Mouse (Mus musculus) liver, postnatal 0 days (tissue): Measurements from ENCODE around the gene Aif1l. TPM values are rescaled to one million over a fixed set of nuclear protein-coding genes. Genes with fewer than 3 reads are reported as not detected.

Experiments
- ATAC-seq: fragments of 200-750 bp; cut with Nextera tagmentation; 2 replicates; pipeline ENCODE4 v1.8.0; 2017; ENCODE audit warnings: mild to moderate bottlenecking, moderate library complexity
- DNase-seq: peaks from one replicate; pipeline ENCODE4 v3.0.0-alpha.2; 2016
- H3K27ac ChIP-seq: fragments of 300-500 bp; sonication (generic); 2 replicates; pipeline ENCODE4 v1.5.1; 2014; ENCODE audit warnings: antibody characterized with exemption, moderate library complexity, mild to moderate bottlenecking, low read depth
- H3K27me3 ChIP-seq: fragments of 300-500 bp; sonication (generic); 2 replicates; pipeline ENCODE4 v1.6.1; 2014; ENCODE audit warnings: low read length, control low read depth, mixed read lengths; ENCODE audit not compliant: insufficient read depth
- H3K36me3 ChIP-seq: fragments of 300-500 bp; sonication (generic); replicated peaks from 2 replicates; pipeline ENCODE4 v1.6.1; 2014; ENCODE audit warnings: mild to moderate bottlenecking, control low read depth, low read length, moderate library complexity, mixed read lengths; ENCODE audit not compliant: insufficient read depth
- H3K4me1 ChIP-seq: fragments of 300-500 bp; sonication (generic); 2 replicates; pipeline ENCODE4 v1.6.1; 2014; ENCODE audit warnings: antibody characterized with exemption, mild to moderate bottlenecking, control low read depth; ENCODE audit not compliant: insufficient read depth
- H3K4me2 ChIP-seq: fragments of 300-500 bp; sonication (generic); 2 replicates; pipeline ENCODE4 v1.6.1; 2014; ENCODE audit warnings: low read depth, mild to moderate bottlenecking, low read length, moderate library complexity, mixed read lengths
- H3K4me3 ChIP-seq: fragments of 300-500 bp; sonication (generic); 2 replicates; pipeline ENCODE4 v1.5.1; 2014; ENCODE audit warnings: low read depth, low read length
- H3K9ac ChIP-seq: fragments of 300-500 bp; sonication (generic); replicated peaks from 2 replicates; pipeline ENCODE4 v1.6.1; 2014; ENCODE audit warnings: mild to moderate bottlenecking, moderate library complexity
- H3K9me3 ChIP-seq: fragments of 300-500 bp; sonication (generic); 2 replicates; pipeline ENCODE4 v1.6.1; 2016; ENCODE audit warnings: mild to moderate bottlenecking, control low read depth, low read length, mixed read lengths
- CTCF ChIP-seq: sonication (generic); IDR thresholded peaks from 2 replicates; pipeline ENCODE4 v1.5.1; 2016; ENCODE audit warnings: antibody characterized with exemption, low read depth
- EP300 ChIP-seq: IDR thresholded peaks from 2 replicates; pipeline ENCODE4 v1.6.1; 2016; ENCODE audit warnings: antibody characterized with exemption, low read depth, mild to moderate bottlenecking
- WGBS: fragments of 180-500 bp; shearing (Covaris S2); extraction: QIAGEN DNeasy Blood & Tissue Kit; methylation state at CpG from one replicate; pipeline ENCODE4 v1.1.7; 2014; ENCODE audit not compliant: insufficient replicate concordance; 5-methylcytosine and 5-hydroxymethylcytosine counted together
- polyA plus RNA-seq: library from polyadenylated mRNA; unstranded; fragments of >200 nt; fragmentation: Nextera tagmentation; extraction: Ambion mirVana; gene quantifications from 2 replicates; pipeline ENCODE4 v1.2.1, GENCODE M21; 2015

The Aif1l gene
- polyA plus RNA-seq, 1 experiment from 2014 or later = 0.39 TPM

GRCm38 (mm10) chr2:31948392-31948791, 1.5 kb upstream of the Aif1l start:
- DNase-seq (no peak), ATAC-seq (no peak)
- H3K9ac ChIP-seq = no peak overlapping the region
- H3K27ac ChIP-seq = no peak overlapping the region
- H3K4me1 ChIP-seq = peaks cover 8% of the 10 kb centered on the region; the same call in 1 of the 2 replicates
- TF ChIP-seq EP300 = no peak
- TF ChIP-seq CTCF = no peak
- no peaks in the 10 kb centered on the region for H3K9me3 ChIP-seq
- H3K27me3 ChIP-seq = peaks cover 34% of the 10 kb centered on the region
- 84% methylated on average over 6 of the region's 6 CpGs for WGBS
- H3K4me3 ChIP-seq = no peak overlapping the region
- H3K36me3 ChIP-seq = no peaks in the 10 kb centered on the region
- H3K4me2 ChIP-seq = no peak overlapping the region

GRCm38 (mm10) chr2:31948801-31949200, 1.1 kb upstream of the Aif1l start:
- TF ChIP-seq EP300 = no peak
- no peak for TF ChIP-seq CTCF
- Histone ChIP-seq H3K4me1 (peaks cover 8% of the 10 kb centered on the region; the same call in 1 of the 2 replicates), H3K27ac (no peak overlapping the region), H3K27me3 (peaks cover 34% of the 10 kb centered on the region), H3K4me2 (no peak overlapping the region), H3K4me3 (no peak overlapping the region), H3K9ac (no peak overlapping the region), H3K9me3 (no peaks in the 10 kb centered on the region), H3K36me3 (no peaks in the 10 kb centered on the region)
- DNase-seq (no peak), ATAC-seq (no peak)
- WGBS = 64% methylated on average over 6 of the region's 6 CpGs

DNA sequence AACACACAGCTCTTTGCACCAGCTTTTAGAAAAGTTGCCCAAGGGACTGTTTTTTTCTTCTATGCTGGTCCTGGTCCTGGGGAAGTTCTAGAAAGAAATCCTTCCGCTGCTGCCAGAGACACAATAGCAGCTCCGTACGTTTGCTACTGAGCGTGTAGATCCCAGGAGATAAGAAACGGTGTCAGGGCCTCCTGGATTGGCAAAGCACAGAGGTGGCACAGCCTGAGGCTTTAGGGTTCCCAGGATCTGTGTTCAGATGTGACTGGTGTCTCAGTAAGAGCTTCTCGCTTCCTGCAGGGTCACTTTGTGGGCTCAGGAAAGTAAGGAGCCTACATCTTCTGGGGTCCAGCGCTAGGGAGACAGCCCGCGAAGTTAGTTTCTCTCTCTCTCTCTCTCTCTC, 1.0 kb downstream of the Aif1l start:
- TF ChIP-seq EP300 = no peak
- no peak for TF ChIP-seq CTCF
- 33% methylated on average over 9 of the region's 9 CpGs for WGBS
- Histone ChIP-seq H3K4me3 (no peak overlapping the region), H3K27ac (no peak overlapping the region), H3K9me3 (no peaks in the 10 kb centered on the region), H3K36me3 (no peaks in the 10 kb centered on the region), H3K9ac (no peak overlapping the region), H3K4me1 (peaks cover 8% of the 10 kb centered on the region; the same call in 1 of the 2 replicates), H3K4me2 (no peak overlapping the region), H3K27me3 (peaks cover 34% of the 10 kb centered on the region)
- DNase-seq (no peak), ATAC-seq (no peak)

GRCm38 (mm10) chr2:31952236-31952635, 2.3 kb downstream of the Aif1l start:
- TF ChIP-seq CTCF = no peak
- no peak for TF ChIP-seq EP300
- H3K27ac ChIP-seq = no peak overlapping the region
- H3K9me3 ChIP-seq = no peaks in the 10 kb centered on the region
- no peak overlapping the region for H3K4me3 ChIP-seq
- H3K4me2 ChIP-seq = no peak overlapping the region
- H3K27me3 ChIP-seq = peaks cover 34% of the 10 kb centered on the region
- no peaks in the 10 kb centered on the region for H3K36me3 ChIP-seq
- no peak for DNase-seq
- no peak overlapping the region for H3K9ac ChIP-seq
- 82% methylated on average over 10 of the region's 10 CpGs for WGBS
- peaks cover 8% of the 10 kb centered on the region; the same call in 1 of the 2 replicates for H3K4me1 ChIP-seq
- ATAC-seq = no peak

DNA sequence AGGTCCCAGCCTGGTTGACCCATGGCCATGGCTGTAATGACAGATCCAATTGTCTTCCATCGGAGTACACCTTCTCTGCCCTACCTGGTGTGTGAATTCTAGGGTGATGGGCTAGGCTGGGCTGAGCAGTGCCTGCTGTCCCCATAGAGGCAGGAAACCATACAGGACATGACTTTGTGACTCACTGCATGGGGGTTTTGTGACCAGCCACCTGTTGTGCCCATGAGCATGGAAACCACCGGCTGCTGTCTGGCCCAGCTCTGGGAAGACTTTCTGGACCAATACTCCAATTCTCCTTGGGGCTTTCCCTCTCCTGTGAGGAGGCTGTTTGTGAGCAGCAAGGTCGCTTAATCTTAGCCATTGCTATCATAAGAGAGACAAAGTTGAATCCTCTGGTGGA, 2.8 kb downstream of the Aif1l start:
- peaks cover 8% of the 10 kb centered on the region; the same call in 1 of the 2 replicates for H3K4me1 ChIP-seq
- H3K27ac ChIP-seq = no peak overlapping the region
- H3K9me3 ChIP-seq = no peaks in the 10 kb centered on the region
- no peak overlapping the region for H3K4me2 ChIP-seq
- H3K4me3 ChIP-seq = no peak overlapping the region
- H3K9ac ChIP-seq = no peak overlapping the region
- DNase-seq (no peak), ATAC-seq (no peak)
- H3K27me3 ChIP-seq = peaks cover 34% of the 10 kb centered on the region
- H3K36me3 ChIP-seq = no peaks in the 10 kb centered on the region
- TF ChIP-seq CTCF = no peak
- 75% methylated on average over 3 of the region's 3 CpGs for WGBS

- Histone ChIP-seq H3K9me3 (no peaks in the 10 kb centered on the region), H3K9ac (no peak overlapping the region), H3K4me1 (peaks cover 8% of the 10 kb centered on the region; the same call in 1 of the 2 replicates), H3K36me3 (no peaks in the 10 kb centered on the region), H3K4me3 (no peak overlapping the region), H3K27ac (no peak overlapping the region), H3K4me2 (no peak overlapping the region), H3K27me3 (peaks cover 34% of the 10 kb centered on the region)
- DNase-seq (no peak), ATAC-seq (no peak)
- 73% methylated on average over 8 of the region's 8 CpGs for WGBS
- no peak for TF ChIP-seq EP300
Observed at GRCm38 (mm10) chr2:31953687-31954086, 3.7 kb downstream of the Aif1l start.

- H3K27ac ChIP-seq = no peak overlapping the region
- no peak overlapping the region for H3K9ac ChIP-seq
- H3K36me3 ChIP-seq = no peaks in the 10 kb centered on the region
- 82% methylated on average over 9 of the region's 9 CpGs for WGBS
- peaks cover 26% of the 10 kb centered on the region for H3K27me3 ChIP-seq
- peaks cover 8% of the 10 kb centered on the region; the same call in 1 of the 2 replicates for H3K4me1 ChIP-seq
- H3K4me3 ChIP-seq = no peak overlapping the region
- no peaks in the 10 kb centered on the region for H3K9me3 ChIP-seq
- TF ChIP-seq EP300 (no peak), CTCF (no peak)
- ATAC-seq (no peak), DNase-seq (no peak)
- H3K4me2 ChIP-seq = no peak overlapping the region
Observed at GRCm38 (mm10) chr2:31954779-31955181, 4.8 kb downstream of the Aif1l start.
